Mouse (Mus musculus) lung, adult 2 months (tissue): ENCODE results near the gene Fn3krp. TPM values are rescaled to one million over a fixed set of nuclear protein-coding genes. Genes with fewer than 3 reads are reported as not detected.
A peak's percentile ranks its signal among the peaks of the same experiment; 100 is the strongest.

Source experiments
- DNase-seq: peaks from one replicate; pipeline ENCODE4 v3.0.0; 2022
- H3K4me1 ChIP-seq: fragments of 200-500 bp; 2 replicates; pipeline ENCODE4 v1.6.1; 2011; ENCODE audit warnings: low read length; ENCODE audit not compliant: control insufficient read depth, insufficient read depth
- H3K4me3 ChIP-seq: fragments of 200-500 bp; replicated peaks from 2 replicates; pipeline ENCODE3; 2011; ENCODE audit warnings: low read depth, mild to moderate bottlenecking, control low read depth, low read length; ENCODE audit errors: extremely low read depth
- CTCF ChIP-seq: fragments of 200-500 bp; IDR thresholded peaks from 2 replicates; pipeline ENCODE4 v1.5.1; 2011; ENCODE audit warnings: mild to moderate bottlenecking, low read length, control low read depth; ENCODE audit not compliant: insufficient read depth
- POLR2A ChIP-seq: fragments of 200-500 bp; IDR thresholded peaks from 2 replicates; pipeline ENCODE4 v1.6.1; 2011; ENCODE audit warnings: low read depth, mild to moderate bottlenecking, control low read depth, low read length, borderline replicate concordance; ENCODE audit errors: extremely low read depth
- WGBS: fragments of 180-500 bp; shearing (Covaris S2); methylation state at CpG from one replicate; pipeline ENCODE4 v1.1.7; 2018; 5-methylcytosine and 5-hydroxymethylcytosine counted together
- polyA plus RNA-seq: library from polyadenylated mRNA; depleted of rRNA; stranded (reverse); fragments of >200 nt; gene quantifications from 2 replicates; pipeline ENCODE4 v1.2.3, GENCODE M21; 2012

Fn3krp gene
- polyA plus RNA-seq, 1 experiment: 9.0 TPM

GRCm38 (mm10) chr11:121414762-121415161 is 6.4 kb upstream of the Fn3krp start:
- DNase-seq: no peak
- Histone ChIP-seq H3K4me1 (peaks cover 9% of the 10 kb centered on the region), H3K4me3 (no peak overlapping the region)
- no peak for TF ChIP-seq CTCF
- no peak for TF ChIP-seq POLR2A
- 54% methylated on average over 5 of the region's 5 CpGs for WGBS

- no peak for DNase-seq
- WGBS: 17% methylated on average over 5 of the region's 5 CpGs
- peaks cover 9% of the 10 kb centered on the region for H3K4me1 ChIP-seq
- H3K4me3 ChIP-seq: no peak overlapping the region
- TF ChIP-seq CTCF: no peak
- TF ChIP-seq POLR2A: no peak
Measured at GRCm38 (mm10) chr11:121415351-121415750, 5.8 kb upstream of the Fn3krp start.

- no peak overlapping the region for H3K4me3 ChIP-seq
- peaks cover 15% of the 10 kb centered on the region for H3K4me1 ChIP-seq
- DNase-seq: no peak
- TF ChIP-seq POLR2A (no peak), CTCF (no peak)
- 83% methylated on average over 5 of the region's 5 CpGs for WGBS
Measured at GRCm38 (mm10) chr11:121417971-121418370, 3.2 kb upstream of the Fn3krp start.

- DNase-seq: no peak
- 71% methylated on average over 2 of the region's 2 CpGs for WGBS
- no peak overlapping the region for H3K4me3 ChIP-seq
- TF ChIP-seq POLR2A (no peak), CTCF (no peak)
- H3K4me1 ChIP-seq: peaks cover 15% of the 10 kb centered on the region
Measured at GRCm38 (mm10) chr11:121418932-121419331, 2.3 kb upstream of the Fn3krp start.

GRCm38 (mm10) chr11:121420379-121420778 is 822 bp upstream of the Fn3krp start:
- Histone ChIP-seq H3K4me3 (no peak overlapping the region), H3K4me1 (peaks cover 8% of the 10 kb centered on the region)
- DNase-seq: no peak
- no peak for TF ChIP-seq CTCF
- no peak for TF ChIP-seq POLR2A
- 58% methylated on average over 5 of the region's 5 CpGs for WGBS

- peak overlapping the region; percentile 98 for H3K4me3 ChIP-seq
- peaks cover 7% of the 10 kb centered on the region for H3K4me1 ChIP-seq
- under 1% methylated on average over 28 of the region's 28 CpGs for WGBS
- TF ChIP-seq POLR2A: no peak
- no peak for TF ChIP-seq CTCF
- DNase-seq: no peak
Measured at GRCm38 (mm10) chr11:121421553-121422173, 462 bp downstream of the Fn3krp start.

GRCm38 (mm10) chr11:121433397-121433796 is 12.2 kb downstream of the Fn3krp start:
- TF ChIP-seq CTCF: no peak
- no peak for TF ChIP-seq POLR2A
- 75% methylated on average over 4 of the region's 4 CpGs for WGBS
- H3K4me1 ChIP-seq: peaks cover 4% of the 10 kb centered on the region; the same call in 1 of the 2 replicates
- no peak for DNase-seq
- no peak overlapping the region for H3K4me3 ChIP-seq

GRCm38 (mm10) chr11:121434156-121435155 is 13.3 kb downstream of the Fn3krp start, which contains the start of gene Fn3k:
TSS of gene Fn3k (plus strand) at chr11:121434913.
- Histone ChIP-seq H3K4me1 (peaks cover 4% of the 10 kb centered on the region; the same call in 1 of the 2 replicates), H3K4me3 (peak within 1 kb of the TSS; percentile 66)
- peak; percentile 84 for DNase-seq
- no peak for TF ChIP-seq CTCF
- TF ChIP-seq POLR2A: peak; percentile 28; the same call in 1 of the 2 replicates
- WGBS: 6% methylated on average over 30 of the region's 30 CpGs

- DNase-seq: no peak
- WGBS: 70% methylated on average over 5 of the region's 5 CpGs
- no peak for TF ChIP-seq POLR2A
- no peak for TF ChIP-seq CTCF
- H3K4me3 ChIP-seq: no peak overlapping the region
- peaks cover 4% of the 10 kb centered on the region; the same call in 1 of the 2 replicates for H3K4me1 ChIP-seq
Measured at GRCm38 (mm10) chr11:121437236-121437635, 16.0 kb downstream of the Fn3krp start.

GRCm38 (mm10) chr11:121439686-121440292 is 18.6 kb downstream of the Fn3krp start:
- no peak for TF ChIP-seq CTCF
- no peak for TF ChIP-seq POLR2A
- WGBS: 64% methylated on average over 5 of the region's 5 CpGs
- DNase-seq: no peak
- Histone ChIP-seq H3K4me1 (no peaks in the 10 kb centered on the region), H3K4me3 (no peak overlapping the region)
